Mouse (Mus musculus) heart, adult 2 months (tissue): ENCODE data around the gene Kctd10. TPM values are rescaled to one million over a fixed set of nuclear protein-coding genes. Genes with fewer than 3 reads are reported as not detected.

Experiments
- DNase-seq, 2 experiments: peaks; one replicate each; pipeline ENCODE4 v3.0.0; 2021
- H3K27ac ChIP-seq: fragments of 200-600 bp; 2 replicates; pipeline ENCODE4 v1.8.1; 2022
- H3K27me3 ChIP-seq: fragments of 200-500 bp; 2 replicates; pipeline ENCODE4 v1.6.1; 2012; ENCODE audit warnings: mild to moderate bottlenecking, low read length, inconsistent platforms, mixed read lengths; ENCODE audit not compliant: control insufficient read depth, insufficient read depth
- H3K36me3 ChIP-seq: fragments of 200-500 bp; 2 replicates; pipeline ENCODE4 v1.6.1; 2012; ENCODE audit warnings: low read length, inconsistent platforms; ENCODE audit not compliant: control insufficient read depth, insufficient read depth
- H3K4me1 ChIP-seq: fragments of 200-500 bp; 2 replicates; pipeline ENCODE4 v1.6.1; 2011; ENCODE audit warnings: low read length; ENCODE audit not compliant: control insufficient read depth, insufficient read depth
- H3K4me3 ChIP-seq: fragments of 200-600 bp; 2 replicates; pipeline ENCODE4 v1.8.1; 2022
- H3K79me2 ChIP-seq: fragments of 200-500 bp; replicated peaks from 2 replicates; pipeline ENCODE4 v1.6.1; 2012; ENCODE audit warnings: mild to moderate bottlenecking, inconsistent platforms, low read length, moderate library complexity, mixed read lengths; ENCODE audit not compliant: control insufficient read depth, insufficient read depth
- H3K9ac ChIP-seq: fragments of 200-500 bp; 2 replicates; pipeline ENCODE4 v1.6.1; 2012; ENCODE audit warnings: low read depth, mild to moderate bottlenecking, control low read depth, inconsistent platforms, low read length, mixed read lengths
- CTCF ChIP-seq: fragments of 200-600 bp; IDR thresholded peaks from 2 replicates; pipeline ENCODE4 v1.8.1; 2022; ENCODE audit warnings: antibody characterized with exemption, mild to moderate bottlenecking, moderate library complexity
- EP300 ChIP-seq: fragments of 200-500 bp; IDR thresholded peaks from 2 replicates; pipeline ENCODE4 v1.6.1; 2011; ENCODE audit warnings: low read depth, low read length, control low read depth; ENCODE audit not compliant: insufficient read depth
- POLR2A ChIP-seq: fragments of 200-500 bp; IDR thresholded peaks from 2 replicates; pipeline ENCODE4 v1.6.1; 2011; ENCODE audit warnings: mild to moderate bottlenecking, low read depth, low read length, control low read depth; ENCODE audit not compliant: insufficient read depth
- WGBS: fragments of 180-500 bp; shearing (Covaris S2); methylation state at CpG from one replicate; pipeline ENCODE4 v1.1.7; 2018; 5-methylcytosine and 5-hydroxymethylcytosine counted together
- intact Hi-C: fragments of 180-260 bp; cut with DNase I; formaldehyde crosslinking; loops from one replicate; pipeline ENCODE4 v1.15.1; 2025
- polyA plus RNA-seq: library from polyadenylated mRNA; depleted of rRNA; stranded (reverse); fragments of >200 nt; gene quantifications from 2 replicates; pipeline ENCODE4 v1.2.3, GENCODE M21; 2012
- total RNA-seq, 2 experiments: library from RNA; stranded (reverse); gene quantifications; 2 replicates each; pipeline ENCODE4 v1.2.3; 2021

Kctd10 gene
- total and polyA plus RNA-seq, 3 experiments, result 48.0 to 51.8 (median 48.9) TPM

DNA sequence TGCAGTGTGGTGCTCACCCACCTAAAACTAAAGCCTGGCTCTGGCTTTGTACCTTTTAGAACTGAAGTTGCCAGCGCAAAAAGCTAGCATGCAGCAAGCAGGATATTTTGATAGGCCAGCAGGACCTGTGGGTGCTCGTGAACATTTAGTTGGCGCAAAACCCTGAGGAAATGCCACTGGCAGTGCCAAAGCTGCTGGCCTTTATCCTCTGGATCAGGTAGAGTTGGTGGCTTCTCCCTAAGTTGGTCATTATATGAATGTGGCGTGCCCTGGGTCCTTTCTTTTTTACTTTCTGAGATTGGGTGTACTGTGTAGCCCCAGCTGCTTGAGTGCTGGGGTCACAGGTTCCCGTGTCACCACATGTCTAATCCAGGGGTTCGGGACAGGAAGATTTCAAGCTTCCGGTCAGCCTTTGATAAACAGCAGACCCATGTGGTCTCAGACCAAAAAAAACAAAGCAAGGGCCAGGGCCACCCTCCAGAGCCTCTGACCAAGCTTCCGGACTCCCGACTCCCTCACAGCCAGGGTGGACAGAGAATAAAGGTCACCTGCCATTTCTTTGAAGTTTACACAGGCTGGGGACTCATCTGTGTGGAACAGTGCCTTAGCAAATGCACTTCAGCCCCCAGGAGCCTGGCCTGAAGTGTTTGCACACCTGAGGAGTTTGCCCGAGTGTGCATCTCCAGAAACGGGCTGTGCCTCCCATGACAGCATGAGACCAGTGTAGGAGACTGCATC lies 41.4 kb upstream of the Kctd10 start:
- DNase-seq, result no peak
- Histone ChIP-seq H3K4me1 (no peaks in the 10 kb centered on the region), H3K9ac (no peak overlapping the region), H3K27me3 (no peaks in the 10 kb centered on the region), H3K79me2 (no peaks in the 10 kb centered on the region), H3K36me3 (no peaks in the 10 kb centered on the region), H3K27ac (no peak overlapping the region), H3K4me3 (no peak overlapping the region)
- TF ChIP-seq EP300 (no peak), POLR2A (no peak), CTCF (no peak)
- 49% methylated on average over 11 of the region's 11 CpGs for WGBS
- intact Hi-C loops, result no loop called here

DNA sequence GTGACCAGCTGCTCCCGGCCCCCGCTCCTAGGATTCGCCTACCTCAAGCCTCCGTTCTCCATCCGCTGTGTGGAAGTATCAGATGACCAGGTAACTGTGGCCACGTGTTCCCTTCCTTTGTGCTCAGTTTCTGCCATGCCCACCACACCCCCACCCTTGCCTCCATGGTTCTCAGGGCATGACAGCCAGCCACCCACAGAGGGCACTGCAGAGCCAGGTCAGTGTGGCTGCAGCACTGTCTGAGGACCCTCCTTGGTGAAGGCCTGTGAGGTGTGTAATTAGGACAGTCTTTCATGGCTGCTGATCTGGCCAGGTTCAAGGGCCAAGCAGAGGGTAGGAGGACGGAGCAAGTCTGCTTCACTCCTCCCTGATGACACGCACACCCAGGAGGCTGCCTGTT lies 38.2 kb upstream of the Kctd10 start:
- intact Hi-C loops, result no loop called here
- Histone ChIP-seq H3K4me3 (no peak overlapping the region), H3K9ac (no peak overlapping the region), H3K27me3 (no peaks in the 10 kb centered on the region), H3K27ac (no peak overlapping the region), H3K79me2 (no peaks in the 10 kb centered on the region), H3K4me1 (peaks cover 1% of the 10 kb centered on the region), H3K36me3 (no peaks in the 10 kb centered on the region)
- 90% methylated on average over 8 of the region's 8 CpGs for WGBS
- no peak for TF ChIP-seq EP300
- TF ChIP-seq CTCF, result peak; percentile 57
- no peak for DNase-seq

DNA sequence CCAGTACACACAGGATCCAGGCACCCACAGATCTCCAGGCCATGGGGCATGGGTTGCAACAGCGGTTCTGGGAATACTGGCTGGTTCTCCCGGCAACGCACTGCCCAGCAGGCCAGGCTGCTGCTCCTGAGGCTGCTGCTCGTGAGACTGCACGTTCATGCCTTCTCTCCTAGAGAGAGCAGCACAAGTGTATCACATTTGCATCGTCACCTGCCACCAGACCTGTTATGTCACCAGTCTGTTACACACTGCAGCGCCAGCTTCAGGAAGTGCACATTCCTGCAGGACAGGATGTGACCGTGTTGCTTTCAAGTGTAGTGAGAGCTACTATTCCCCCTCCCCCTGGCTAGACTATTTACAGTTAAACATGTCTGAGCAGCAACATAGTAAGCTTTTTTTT lies 36.5 kb upstream of the Kctd10 start:
- peaks cover 3% of the 10 kb centered on the region for H3K4me1 ChIP-seq
- intact Hi-C loops, result no loop called here
- no peaks in the 10 kb centered on the region for H3K79me2 ChIP-seq
- DNase-seq, result no peak
- no peaks in the 10 kb centered on the region for H3K27me3 ChIP-seq
- H3K36me3 ChIP-seq, result no peaks in the 10 kb centered on the region
- no peak overlapping the region for H3K27ac ChIP-seq
- no peak overlapping the region for H3K9ac ChIP-seq
- 59% methylated on average over 8 of the region's 8 CpGs for WGBS
- no peak overlapping the region for H3K4me3 ChIP-seq
- TF ChIP-seq CTCF, result no peak
- no peak for TF ChIP-seq EP300
- no peak for TF ChIP-seq POLR2A

DNA sequence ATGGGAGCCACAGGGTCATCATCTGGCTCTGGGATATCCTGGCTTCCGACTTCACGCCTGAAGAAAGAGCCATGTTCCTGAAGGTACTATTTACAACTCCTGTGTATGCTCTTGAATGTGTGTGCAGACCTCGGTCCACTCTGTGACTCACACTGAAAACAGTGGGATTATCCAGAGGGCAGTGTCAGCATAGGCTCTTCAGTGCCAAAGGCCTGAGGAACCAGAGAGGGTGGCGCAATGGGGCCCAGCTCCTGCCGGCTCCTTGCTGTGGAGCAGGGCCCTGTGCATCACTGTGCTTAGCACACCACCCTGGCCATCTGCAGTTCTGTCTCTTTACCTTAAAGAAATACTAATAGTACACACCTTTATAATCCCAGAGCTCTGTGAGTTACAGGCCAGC lies 35.3 kb upstream of the Kctd10 start:
- Histone ChIP-seq H3K27ac (no peak overlapping the region), H3K79me2 (no peaks in the 10 kb centered on the region), H3K27me3 (no peaks in the 10 kb centered on the region), H3K9ac (no peak overlapping the region), H3K4me1 (peaks cover 3% of the 10 kb centered on the region), H3K4me3 (no peak overlapping the region), H3K36me3 (no peaks in the 10 kb centered on the region)
- DNase-seq, result no peak
- TF ChIP-seq CTCF, result no peak
- TF ChIP-seq POLR2A, result no peak
- TF ChIP-seq EP300, result no peak
- intact Hi-C loops, result no loop called here
- WGBS, result 86% methylated on average over 5 of the region's 5 CpGs

DNA sequence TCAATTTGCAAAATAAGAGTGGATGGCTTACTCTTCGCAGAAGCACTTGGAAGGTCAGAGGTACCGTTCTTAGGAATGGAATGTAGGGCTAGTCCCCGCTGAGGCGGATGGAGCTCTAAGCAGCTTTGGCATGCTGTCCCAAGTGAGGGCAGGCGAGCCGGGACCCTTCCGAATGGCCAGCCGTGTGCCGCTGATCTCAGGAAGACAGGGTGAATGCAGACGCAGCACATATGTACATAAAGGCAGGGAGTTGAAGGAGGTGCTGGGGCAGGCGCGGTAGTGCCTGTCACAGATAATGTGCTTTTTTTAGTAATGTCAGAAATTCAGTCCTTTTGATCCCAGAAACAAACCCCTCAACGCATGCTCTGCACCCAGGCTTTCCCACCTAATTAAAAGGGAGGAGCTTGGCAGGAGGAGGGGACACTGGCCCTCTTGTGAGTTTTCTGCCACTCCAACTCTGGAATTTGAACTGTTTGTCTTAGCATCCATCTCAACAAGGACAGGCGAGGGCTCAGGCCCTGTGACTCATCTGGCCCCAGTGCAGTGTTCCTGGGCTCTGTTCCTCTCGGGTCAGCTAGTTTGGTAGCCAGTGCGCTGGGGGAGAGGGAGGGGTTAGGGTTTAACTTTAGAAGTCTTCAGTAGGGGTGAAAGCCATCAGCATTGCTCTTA lies 32.9 kb upstream of the Kctd10 start:
- peak in 1 of 2 experiments; percentile 52 for DNase-seq
- H3K4me3 ChIP-seq, result no peak overlapping the region
- no peak for TF ChIP-seq POLR2A
- no peak for TF ChIP-seq CTCF
- TF ChIP-seq EP300, result 0 out of 2 replicates have a peak, but pooled peaks have one; percentile 9
- intact Hi-C loops, result no loop called here
- H3K27ac ChIP-seq, result no peak overlapping the region
- H3K36me3 ChIP-seq, result no peaks in the 10 kb centered on the region
- H3K79me2 ChIP-seq, result no peaks in the 10 kb centered on the region
- no peak overlapping the region for H3K9ac ChIP-seq
- peaks cover 3% of the 10 kb centered on the region for H3K4me1 ChIP-seq
- H3K27me3 ChIP-seq, result no peaks in the 10 kb centered on the region
- WGBS, result 62% methylated on average over 16 of the region's 16 CpGs

- H3K9ac ChIP-seq, result no peak overlapping the region
- peaks cover 3% of the 10 kb centered on the region for H3K4me1 ChIP-seq
- H3K79me2 ChIP-seq, result no peaks in the 10 kb centered on the region
- H3K36me3 ChIP-seq, result no peaks in the 10 kb centered on the region
- no peaks in the 10 kb centered on the region for H3K27me3 ChIP-seq
- no peak for DNase-seq
- intact Hi-C loops, result no loop called here
- H3K4me3 ChIP-seq, result no peak overlapping the region
- TF ChIP-seq POLR2A (no peak), EP300 (no peak), CTCF (no peak)
- H3K27ac ChIP-seq, result no peak overlapping the region
- 87% methylated on average over 23 of the region's 23 CpGs for WGBS
Measured at GRCm38 (mm10) chr5:114412361-114412998, 32.2 kb upstream of the Kctd10 start.
